Mouse (Mus musculus): ENCODE measurements around the gene Cdhr3. TPM values are rescaled to one million over a fixed set of nuclear protein-coding genes. Genes with fewer than 3 reads are reported as not detected.

Gene Cdhr3
- polyA plus RNA-seq, 1 experiment from 2014 or later, result 0.21 TPM

DNA sequence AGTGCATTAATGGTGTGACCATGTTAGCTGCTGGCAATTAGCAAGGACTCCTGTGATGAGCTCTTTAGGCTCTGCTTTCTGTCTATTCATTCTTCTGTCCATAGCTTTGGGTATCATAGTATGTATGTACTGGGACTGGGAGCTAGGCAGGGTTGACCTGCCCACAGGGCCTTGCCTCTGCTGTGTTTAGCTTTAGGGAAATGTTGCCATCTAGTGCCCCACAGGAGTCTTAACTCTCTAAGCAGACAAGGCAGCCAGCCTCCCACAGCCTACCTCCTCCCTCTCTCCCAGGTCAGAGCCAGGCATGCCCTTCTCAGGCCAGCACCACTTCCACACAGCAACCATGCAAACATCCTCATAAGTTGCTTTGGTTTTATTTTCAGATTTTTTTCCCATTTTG, 16.9 kb upstream of the Cdhr3 start:
- no peak overlapping the region for H3K27ac ChIP-seq
- ATAC-seq (replicated peaks; ENCODE audit: low FRiP score), result peak; percentile 69; the same call in 1 of the 2 replicates
- no peak overlapping the region for H3K4me2 ChIP-seq
- H3K36me3 ChIP-seq, result no peaks in the 10 kb centered on the region
- no peak overlapping the region for H3K9ac ChIP-seq
- H3K4me1 ChIP-seq, result peaks cover 9% of the 10 kb centered on the region
- H3K4me3 ChIP-seq (replicated peaks), result no peak overlapping the region
- H3K27me3 ChIP-seq, result no peaks in the 10 kb centered on the region
- H3K9me3 ChIP-seq (replicated peaks), result no peaks in the 10 kb centered on the region

DNA sequence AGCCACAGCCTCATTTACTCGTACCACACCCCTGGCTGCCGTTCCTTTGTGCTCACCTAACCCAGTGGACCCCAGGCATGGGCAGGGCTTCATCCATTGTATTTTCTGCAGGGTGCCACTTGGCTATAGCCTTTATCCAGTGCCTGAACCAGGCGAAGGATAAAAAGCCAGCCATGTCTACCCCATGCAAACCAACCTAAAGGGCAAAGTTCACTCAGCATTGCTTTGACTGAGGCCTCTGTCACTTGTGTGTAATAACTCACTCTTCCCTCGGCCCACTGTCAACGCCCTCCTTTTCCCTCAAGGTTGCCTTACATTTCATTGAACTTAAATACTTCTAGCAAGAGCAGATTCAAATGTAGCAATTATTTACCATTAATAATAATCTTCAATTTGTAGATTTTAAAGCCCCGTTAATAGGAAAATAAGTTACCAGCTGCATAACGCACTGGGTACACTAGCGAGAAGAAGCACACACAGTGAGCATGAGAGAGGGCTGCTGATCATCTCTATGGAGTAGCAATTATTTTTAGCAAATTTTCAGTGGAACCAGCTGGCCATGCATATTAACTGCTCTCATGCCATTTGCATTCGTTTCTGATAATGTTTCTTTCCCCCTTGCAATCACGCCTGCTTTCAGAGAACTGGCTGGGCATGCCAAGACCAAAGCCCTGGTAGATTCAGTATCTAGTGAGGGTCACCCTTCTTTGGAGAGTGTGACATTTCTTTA, 13.9 kb upstream of the Cdhr3 start:
- ATAC-seq (replicated peaks; ENCODE audit: low FRiP score), result no peak

GRCm38 (mm10) chr12:33105724-33106123, 13.0 kb upstream of the Cdhr3 start:
- Histone ChIP-seq H3K9ac (no peak overlapping the region), H3K4me1 (peaks cover 9% of the 10 kb centered on the region), H3K4me3 (replicated peaks) (no peak overlapping the region), H3K27me3 (no peaks in the 10 kb centered on the region), H3K9me3 (replicated peaks) (no peaks in the 10 kb centered on the region), H3K36me3 (no peaks in the 10 kb centered on the region), H3K27ac (no peak overlapping the region), H3K4me2 (no peak overlapping the region)
- 78% methylated on average over 4 of the region's 4 CpGs for WGBS
- no peak for ATAC-seq (replicated peaks; ENCODE audit: low FRiP score)

More for the DNA sequence above, 13.9 kb upstream of the Cdhr3 start:
- Histone ChIP-seq H3K4me1 (peaks cover 11% of the 10 kb centered on the region), H3K9ac (no peak overlapping the region), H3K27me3 (no peaks in the 10 kb centered on the region), H3K4me2 (no peak overlapping the region), H3K36me3 (no peaks in the 10 kb centered on the region), H3K4me3 (replicated peaks) (no peak overlapping the region), H3K27ac (no peak overlapping the region), H3K9me3 (replicated peaks) (no peaks in the 10 kb centered on the region)
- WGBS, result 79% methylated on average over 10 of the region's 10 CpGs

DNA sequence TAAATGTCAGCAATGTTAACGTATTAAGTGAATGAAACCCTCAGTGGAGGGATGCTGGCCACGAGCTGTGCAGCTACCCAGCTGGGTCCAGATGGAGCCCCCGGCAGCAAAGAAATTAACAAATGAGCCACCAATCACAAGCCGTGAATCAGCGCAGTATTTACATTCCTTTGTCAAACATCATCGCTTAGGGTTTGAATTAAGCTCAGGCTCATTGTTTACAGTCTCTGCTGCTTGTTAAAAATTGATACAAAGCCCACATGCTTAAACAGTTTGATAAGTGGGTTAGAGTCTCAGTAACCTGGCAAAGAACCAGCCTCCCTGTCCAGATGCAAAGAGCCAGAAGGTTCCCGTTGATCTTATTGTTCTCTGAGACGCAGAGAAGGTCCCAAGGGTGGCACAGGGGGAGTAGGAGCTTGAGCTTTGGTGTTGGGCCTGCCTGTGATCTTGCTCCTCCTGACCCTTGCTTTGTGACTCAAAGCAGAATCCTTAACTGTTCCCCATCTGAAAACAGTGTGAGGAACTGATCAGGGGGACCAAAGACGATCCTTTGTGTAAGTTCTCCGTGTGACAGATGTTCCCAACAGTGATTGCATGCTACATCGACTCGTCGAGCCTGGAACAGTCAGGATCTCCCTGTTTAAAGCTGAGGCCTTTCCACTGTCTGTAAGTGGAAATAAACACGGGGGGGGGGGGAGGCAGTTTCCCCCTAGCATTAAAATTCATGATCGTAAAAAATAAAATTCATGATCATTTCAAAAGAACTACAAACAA, 9.9 kb upstream of the Cdhr3 start:
- no peaks in the 10 kb centered on the region for H3K36me3 ChIP-seq
- 0 out of 2 replicates have a peak, but pooled peaks cover 2% of the 10 kb centered on the region for H3K4me1 ChIP-seq
- H3K27ac ChIP-seq, result 0 out of 2 replicates have a peak overlapping the region, but pooled peaks have one; percentile 5
- H3K4me2 ChIP-seq, result no peak overlapping the region
- no peaks in the 10 kb centered on the region for H3K9me3 ChIP-seq (replicated peaks)
- no peaks in the 10 kb centered on the region for H3K27me3 ChIP-seq
- no peak overlapping the region for H3K9ac ChIP-seq
- no peak overlapping the region for H3K4me3 ChIP-seq (replicated peaks)
- WGBS, result 47% methylated on average over 15 of the region's 15 CpGs
- 0 out of 2 replicates have a peak, but pooled peaks have one; percentile 25 for ATAC-seq (replicated peaks; ENCODE audit: low FRiP score)

GRCm38 (mm10) chr12:33101627-33102026, 9.0 kb upstream of the Cdhr3 start:
- 0 out of 2 replicates have a peak, but pooled peaks cover 2% of the 10 kb centered on the region for H3K4me1 ChIP-seq
- 83% methylated on average over 8 of the region's 8 CpGs for WGBS
- no peak overlapping the region for H3K4me2 ChIP-seq
- no peak overlapping the region for H3K27ac ChIP-seq
- no peaks in the 10 kb centered on the region for H3K36me3 ChIP-seq
- ATAC-seq (replicated peaks; ENCODE audit: low FRiP score), result no peak
- no peak overlapping the region for H3K9ac ChIP-seq
- H3K27me3 ChIP-seq, result no peaks in the 10 kb centered on the region
- H3K9me3 ChIP-seq (replicated peaks), result no peaks in the 10 kb centered on the region
- H3K4me3 ChIP-seq (replicated peaks), result no peak overlapping the region

GRCm38 (mm10) chr12:33096017-33096416, 3.3 kb upstream of the Cdhr3 start:
- 64% methylated on average over 3 of the region's 3 CpGs for WGBS

DNA sequence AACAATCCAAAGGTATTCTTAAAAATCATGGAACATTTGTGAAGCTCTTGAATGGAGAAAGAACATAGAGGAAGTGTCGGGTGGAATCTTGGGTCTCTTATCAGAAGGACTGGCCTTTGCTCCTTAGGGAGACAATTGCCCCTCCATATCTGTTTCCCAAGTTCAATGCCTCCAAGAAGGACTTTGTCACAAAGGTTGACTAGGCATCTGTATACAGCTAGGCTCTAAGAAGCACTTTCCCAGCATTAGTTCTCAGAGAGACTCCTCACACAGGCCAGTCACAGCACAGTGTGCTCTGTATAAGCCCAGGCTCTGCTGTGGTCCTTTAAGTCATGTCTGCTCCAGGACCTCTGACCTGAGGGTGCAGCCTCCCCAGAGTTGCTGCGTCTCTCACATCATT, 479 bp downstream of the Cdhr3 start:
- H3K9me3 ChIP-seq (replicated peaks), result no peaks in the 10 kb centered on the region
- ATAC-seq (replicated peaks; ENCODE audit: low FRiP score), result no peak
- no peak overlapping the region for H3K4me3 ChIP-seq (replicated peaks)
- H3K4me1 ChIP-seq, result no peaks in the 10 kb centered on the region
- no peak overlapping the region for H3K27ac ChIP-seq
- WGBS, result 75% methylated on average over 2 of the region's 2 CpGs
- no peaks in the 10 kb centered on the region for H3K27me3 ChIP-seq
- H3K9ac ChIP-seq, result no peak overlapping the region
- no peak overlapping the region for H3K4me2 ChIP-seq
- no peaks in the 10 kb centered on the region for H3K36me3 ChIP-seq

More at GRCm38 (mm10) chr12:33096017-33096416, 3.3 kb upstream of the Cdhr3 start:
- H3K4me3 ChIP-seq (replicated peaks), result no peak overlapping the region
- H3K36me3 ChIP-seq, result no peaks in the 10 kb centered on the region
- no peak overlapping the region for H3K27ac ChIP-seq
- no peaks in the 10 kb centered on the region for H3K9me3 ChIP-seq (replicated peaks)
- no peak overlapping the region for H3K4me2 ChIP-seq
- no peaks in the 10 kb centered on the region for H3K4me1 ChIP-seq
- no peak overlapping the region for H3K9ac ChIP-seq
- no peaks in the 10 kb centered on the region for H3K27me3 ChIP-seq
- no peak for ATAC-seq (replicated peaks; ENCODE audit: low FRiP score)

DNA sequence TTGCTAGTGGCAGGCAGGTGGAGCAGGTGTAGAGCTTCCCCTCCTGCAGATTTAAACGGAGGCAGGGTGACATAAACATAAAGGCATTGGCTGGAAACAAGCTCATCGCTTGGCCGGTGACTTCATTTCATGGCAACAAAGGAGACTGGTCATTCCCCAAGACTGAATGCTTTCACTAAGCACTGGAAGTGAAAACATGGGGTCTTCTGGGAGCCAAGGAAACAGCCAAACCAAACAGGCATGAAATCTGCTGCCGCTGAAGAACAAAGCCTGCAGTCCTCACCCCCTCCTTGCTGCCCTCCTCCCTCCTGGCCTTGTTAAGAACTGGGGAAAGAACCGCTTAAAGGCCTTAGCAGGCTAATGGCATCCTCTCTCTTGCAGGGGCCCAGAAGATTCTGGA, 6.5 kb downstream of the Cdhr3 start:
- Histone ChIP-seq H3K27me3 (no peaks in the 10 kb centered on the region), H3K4me3 (replicated peaks) (no peak overlapping the region), H3K27ac (no peak overlapping the region), H3K36me3 (no peaks in the 10 kb centered on the region), H3K9me3 (replicated peaks) (no peaks in the 10 kb centered on the region), H3K9ac (no peak overlapping the region), H3K4me2 (no peak overlapping the region), H3K4me1 (peaks cover 4% of the 10 kb centered on the region; the same call in 1 of the 2 replicates)
- 70% methylated on average over 5 of the region's 5 CpGs for WGBS
- ATAC-seq (replicated peaks; ENCODE audit: low FRiP score), result no peak

DNA sequence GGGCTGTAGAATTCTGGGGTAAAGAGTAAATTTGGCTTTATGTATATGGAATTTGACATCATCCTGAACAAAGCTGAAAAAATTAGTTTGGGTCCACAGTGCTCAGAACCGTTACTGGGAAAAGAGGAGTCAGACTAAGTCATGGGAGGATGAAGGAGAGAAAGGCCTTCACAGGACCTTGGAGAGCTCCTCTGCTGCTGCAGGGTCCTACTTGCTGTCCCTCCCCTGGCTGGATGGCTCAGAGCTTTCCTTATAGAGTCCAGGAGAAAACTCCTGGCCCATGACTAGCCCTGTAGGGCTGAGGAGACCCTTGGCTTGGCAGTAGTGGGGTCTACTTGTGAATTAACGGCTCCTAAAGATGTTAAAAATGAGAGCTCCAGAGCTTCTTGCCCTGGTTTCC, 8.0 kb downstream of the Cdhr3 start:
- 38% methylated on average over 2 of the region's 2 CpGs for WGBS
- H3K36me3 ChIP-seq, result no peaks in the 10 kb centered on the region

DNA sequence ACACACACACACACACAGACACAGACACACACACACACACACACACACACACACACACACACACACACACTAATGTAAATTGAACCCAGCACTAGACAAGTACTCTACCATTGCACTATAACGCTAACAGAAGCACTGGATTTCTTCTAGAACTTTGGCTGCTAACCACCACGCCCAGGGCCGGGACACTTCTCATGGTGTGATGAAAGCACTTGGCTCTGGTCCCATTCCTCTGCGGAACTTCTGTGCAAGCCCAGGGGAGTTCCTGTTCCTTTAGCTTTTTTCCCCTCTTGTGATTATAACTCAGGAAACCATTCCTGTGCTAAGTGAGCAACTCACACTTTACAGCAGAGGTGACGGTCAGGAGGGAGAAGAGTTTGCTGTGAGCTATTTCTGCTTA, 9.3 kb downstream of the Cdhr3 start:
- H3K4me3 ChIP-seq (replicated peaks), result no peak overlapping the region
- ATAC-seq (replicated peaks; ENCODE audit: low FRiP score), result no peak

More for the DNA sequence above, 8.0 kb downstream of the Cdhr3 start:
- no peak overlapping the region for H3K4me3 ChIP-seq (replicated peaks)
- no peak overlapping the region for H3K27ac ChIP-seq
- H3K4me2 ChIP-seq, result no peak overlapping the region
- H3K9me3 ChIP-seq (replicated peaks), result no peaks in the 10 kb centered on the region
- H3K4me1 ChIP-seq, result peaks cover 4% of the 10 kb centered on the region; the same call in 1 of the 2 replicates
- peak; percentile 67; the same call in 1 of the 2 replicates for ATAC-seq (replicated peaks; ENCODE audit: low FRiP score)
- H3K27me3 ChIP-seq, result no peaks in the 10 kb centered on the region
- H3K9ac ChIP-seq, result no peak overlapping the region

GRCm38 (mm10) chr12:33076309-33076708, 16.4 kb downstream of the Cdhr3 start:
- H3K4me3 ChIP-seq (replicated peaks), result no peak overlapping the region
- 0 out of 2 replicates have a peak, but pooled peaks cover 2% of the 10 kb centered on the region for H3K4me1 ChIP-seq
- ATAC-seq (replicated peaks; ENCODE audit: low FRiP score), result no peak
- H3K27ac ChIP-seq, result no peak overlapping the region
- 46% methylated on average over 3 of the region's 3 CpGs for WGBS
- H3K4me2 ChIP-seq, result no peak overlapping the region
- no peaks in the 10 kb centered on the region for H3K27me3 ChIP-seq
- H3K9me3 ChIP-seq (replicated peaks), result no peaks in the 10 kb centered on the region
- no peak overlapping the region for H3K9ac ChIP-seq
- H3K36me3 ChIP-seq, result no peaks in the 10 kb centered on the region

More for the DNA sequence above, 9.3 kb downstream of the Cdhr3 start:
- WGBS, result 38% methylated on average over 5 of the region's 5 CpGs
- Histone ChIP-seq H3K4me1 (peaks cover 4% of the 10 kb centered on the region; the same call in 1 of the 2 replicates), H3K36me3 (no peaks in the 10 kb centered on the region), H3K9me3 (replicated peaks) (no peaks in the 10 kb centered on the region), H3K4me2 (no peak overlapping the region), H3K9ac (no peak overlapping the region), H3K27ac (no peak overlapping the region), H3K27me3 (no peaks in the 10 kb centered on the region)

All from kidney, embryonic 15.5 days (tissue).